Comparison of ENCODE assay signal across 8 mouse cellular contexts in the genomic region with DNA sequence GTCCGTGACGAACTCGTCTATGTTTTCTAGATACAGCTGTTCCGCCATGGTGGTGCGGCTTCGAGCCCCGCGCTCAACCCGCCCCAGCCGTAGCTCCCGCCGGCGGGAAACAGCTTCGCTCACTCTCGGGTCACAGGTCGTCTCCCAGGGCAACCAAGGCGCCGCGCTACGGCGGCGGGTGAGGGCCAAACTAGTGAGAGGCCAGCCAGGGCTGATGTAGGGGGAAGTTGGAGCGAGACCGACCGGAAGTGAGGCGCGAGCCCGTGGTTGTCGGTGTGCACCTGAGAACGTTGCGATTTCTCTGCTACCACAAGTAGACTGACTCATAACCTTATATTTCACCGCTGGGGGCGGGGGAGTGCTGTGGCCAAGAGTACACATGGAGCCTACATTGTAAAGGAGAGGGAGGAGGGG. TPM values are rescaled to one million over a fixed set of nuclear protein-coding genes. Genes with fewer than 3 reads are reported as not detected.
DNase-seq lines count a peak whose midpoint lies in the region; ATAC-seq lines count a peak whose summit lies in the region.

A gene (minus strand): TSS at position 190 of the 414 bp plus-strand sequence.

- peak; percentile 99 to 100 for DNase-seq in adrenal gland, adult (ENCODE audit: inconsistent age in 2 of 2, low spot score in 1 of 2)
- DNase-seq in embryo, embryonic 10.5 days (ENCODE audit: low spot score), result peak; percentile 99
- DNase-seq in gastrocnemius, postnatal 14 days, result peak; percentile 98
- DNase-seq in left cerebral cortex, postnatal 10 days (ENCODE audit: extremely low spot score in 1 of 2, low spot score in 2 of 2), result peak; percentile 98 to 99
- DNase-seq in right cerebral cortex, postnatal 25 days, result peak; percentile 100
- DNase-seq in urinary bladder, postnatal 4 days (ENCODE audit: low spot score in 2 of 2), result peak; percentile 99

- peak; percentile 95 for ATAC-seq in inflammation-experienced regulatory T-cells, adult 6 months
- peak; percentile 90 for ATAC-seq in megakaryocyte-erythroid progenitor cell, adult 5-6 weeks (replicated peaks; ENCODE audit: low FRiP score, low TSS enrichment, poor library complexity, severe bottlenecking)

- intact Hi-C loops in gastrocnemius, postnatal 14 days (cut with DNase I; ENCODE audit: low total_unique reads), result loop anchor here (10.0 kb wide), 1 partner anchor 63 kb away; no protein-coding TSS in a partner anchor
- intact Hi-C loops in left cerebral cortex, postnatal 10 days (cut with DNase I), result loop anchor here (5.0 to 10.0 kb wide), 2 partner anchors 66 to 113 kb away; no protein-coding TSS in a partner anchor

RNA-seq across cellular contexts. Expression of the gene that starts here (rescaled TPM):
- 1 to 10 TPM; 5.6 to 6.4 TPM for total RNA-seq in gastrocnemius, postnatal 14 days (2021)
- 10 to 100 TPM; 41.8 to 67.3 (median 45.6) TPM for polyA plus RNA-seq in inflammation-experienced regulatory T-cells, adult 6 months (2017; shearing (Covaris generic))
- 10 to 100 TPM; 32.6 to 36.3 TPM for total RNA-seq in left cerebral cortex, postnatal 10 days (2021)
- total RNA-seq in megakaryocyte-erythroid progenitor cell, adult 5-6 weeks (2014; fragmentation: Nextera tagmentation), result 91.8 and 98.7 TPM in 2 replicates
- 97.0 and 121 TPM in 2 replicates for total RNA-seq in megakaryocyte-erythroid progenitor cell, adult 5-6 weeks (2017)

Comparison
In these comparisons a context has a peak if more than half of its experiments do, and no peak if none do; other contexts are left out.
1. Peak in every context shown above with its lines: DNase-seq and ATAC-seq.
2. RNA of the gene that starts here (total RNA-seq): 91.8 to 121 TPM in megakaryocyte-erythroid progenitor cell, adult 5-6 weeks and 32.6 to 36.3 TPM in left cerebral cortex, postnatal 10 days; 5.6 to 6.4 TPM in gastrocnemius, postnatal 14 days; every median in the first group is over 4 times any median in the second.